Mouse (Mus musculus): ENCODE data around the gene Pla2g1b. TPM values are rescaled to one million over a fixed set of nuclear protein-coding genes. Genes with fewer than 3 reads are reported as not detected.

The Pla2g1b gene
- total and polyA plus RNA-seq, 2 experiments = 2.7 TPM; not detected in 1

DNA sequence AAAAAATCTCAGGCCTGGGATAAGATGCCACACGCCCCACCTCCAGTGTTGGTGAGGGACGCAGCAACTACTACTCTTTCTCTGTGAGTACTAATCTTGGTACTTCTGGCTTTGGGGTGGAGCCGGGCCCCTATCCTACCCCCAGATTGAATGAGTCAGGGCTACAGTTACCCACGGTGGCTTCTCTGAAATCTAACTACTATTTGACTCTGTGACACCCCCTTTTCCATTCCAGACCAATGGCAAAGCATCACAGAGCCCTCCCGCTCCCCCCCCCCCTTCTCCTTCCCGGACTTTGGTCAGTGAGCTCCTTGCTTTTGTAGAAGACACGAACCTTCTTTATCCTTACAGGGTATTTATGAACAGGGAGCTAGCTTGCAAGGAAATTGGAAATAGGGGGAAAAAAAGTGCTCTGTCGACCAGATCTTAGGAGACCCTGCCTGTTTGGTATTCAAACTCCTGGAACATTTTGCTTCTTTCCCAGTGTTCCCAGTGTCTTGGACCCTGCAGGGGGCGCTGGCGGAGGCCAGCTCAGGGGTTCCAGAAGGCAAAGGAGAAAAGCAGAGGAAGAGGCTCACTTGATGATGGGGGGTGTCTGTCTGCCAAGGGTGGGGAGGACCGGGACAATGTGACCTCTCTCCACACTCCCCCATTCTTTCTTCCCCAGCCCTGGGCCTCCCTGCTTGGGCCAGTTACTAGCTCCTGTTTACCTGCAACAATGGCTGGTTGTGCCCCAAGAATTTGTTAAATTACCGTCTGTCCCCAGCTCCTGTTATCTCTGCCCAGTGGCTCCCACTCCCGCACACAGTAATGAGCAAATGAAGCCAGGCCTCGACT is 34.8 kb upstream of the Pla2g1b start:
- 48% methylated on average over 14 of the region's 14 CpGs for WGBS
- H3K36me3 ChIP-seq (ENCODE audit: control insufficient read depth, insufficient read depth, low read length) = no peaks in the 10 kb centered on the region
- DNase-seq (ENCODE audit: extremely low read depth, low read depth, low spot score) = no peak
- no peak overlapping the region for H3K4me3 ChIP-seq (ENCODE audit: insufficient read depth, low read depth, low read length)
- TF ChIP-seq POLR2A (IDR thresholded peaks at IDR 0.05; ENCODE audit: extremely low read depth, insufficient read depth, low read length) (no peak), CTCF (IDR thresholded peaks at IDR 0.05; ENCODE audit: low read depth, low read length) (peak; percentile 23; the same call in 1 of the 2 replicates)
- H3K4me1 ChIP-seq (ENCODE audit: control insufficient read depth, insufficient read depth, low read length) = no peaks in the 10 kb centered on the region
- H3K27me3 ChIP-seq (ENCODE audit: control insufficient read depth, insufficient read depth, low read length) = peaks cover 18% of the 10 kb centered on the region
- no peak overlapping the region for H3K27ac ChIP-seq (replicated peaks; ENCODE audit: insufficient read depth, low read depth, low read length)
- H3K79me2 ChIP-seq (ENCODE audit: control insufficient read depth, insufficient read depth, low read length) = no peaks in the 10 kb centered on the region
- H3K9ac ChIP-seq (ENCODE audit: low read depth, low read length) = no peak overlapping the region

DNA sequence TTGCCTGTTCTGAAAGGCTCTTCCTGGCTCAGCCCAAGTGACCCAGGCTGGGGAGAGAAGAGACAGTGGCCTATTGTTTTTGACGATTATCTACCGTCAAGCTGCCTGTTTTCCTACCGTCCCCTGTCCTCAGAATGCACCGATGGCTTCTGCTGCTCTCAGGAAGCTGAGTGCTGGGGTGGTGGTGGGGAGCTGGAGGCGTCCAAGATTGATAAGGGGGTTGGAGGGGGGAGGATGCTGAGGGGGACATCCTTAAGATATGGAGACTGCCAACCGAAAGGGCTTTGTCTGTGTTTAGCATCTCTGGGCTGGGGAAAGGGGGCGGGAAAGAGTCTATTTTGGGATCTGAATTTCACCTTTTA is 34.2 kb upstream of the Pla2g1b start:
- WGBS = 68% methylated on average over 7 of the region's 7 CpGs
- no peak for DNase-seq (ENCODE audit: extremely low read depth, low read depth, low spot score)
- no peak overlapping the region for H3K27ac ChIP-seq (replicated peaks; ENCODE audit: insufficient read depth, low read depth, low read length)
- peaks cover 18% of the 10 kb centered on the region for H3K27me3 ChIP-seq (ENCODE audit: control insufficient read depth, insufficient read depth, low read length)
- H3K9ac ChIP-seq (ENCODE audit: low read depth, low read length) = no peak overlapping the region
- TF ChIP-seq POLR2A (IDR thresholded peaks at IDR 0.05; ENCODE audit: extremely low read depth, insufficient read depth, low read length) (no peak), CTCF (IDR thresholded peaks at IDR 0.05; ENCODE audit: low read depth, low read length) (no peak)
- no peaks in the 10 kb centered on the region for H3K79me2 ChIP-seq (ENCODE audit: control insufficient read depth, insufficient read depth, low read length)
- no peaks in the 10 kb centered on the region for H3K36me3 ChIP-seq (ENCODE audit: control insufficient read depth, insufficient read depth, low read length)
- no peak overlapping the region for H3K4me3 ChIP-seq (ENCODE audit: insufficient read depth, low read depth, low read length)
- no peaks in the 10 kb centered on the region for H3K4me1 ChIP-seq (ENCODE audit: control insufficient read depth, insufficient read depth, low read length)

DNA sequence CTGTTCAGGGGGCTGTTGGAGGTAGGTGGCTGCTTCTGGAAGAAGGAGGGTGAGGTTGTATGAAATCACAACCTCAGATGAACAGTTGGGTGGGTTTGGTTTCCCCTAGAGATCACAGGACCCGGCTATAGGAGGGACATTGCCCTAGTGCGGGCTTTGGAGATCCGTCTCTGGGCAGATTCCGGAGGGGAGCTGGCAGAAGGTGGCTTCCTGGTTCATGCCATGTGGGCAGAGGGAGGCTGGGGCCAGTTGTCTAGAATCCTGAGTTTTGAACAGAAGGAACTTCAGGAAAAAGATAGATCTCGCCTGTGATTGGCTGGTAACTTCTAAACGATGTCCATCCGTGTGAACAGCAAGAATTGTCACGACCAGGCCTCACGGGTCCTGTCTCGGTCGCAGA is 33.7 kb upstream of the Pla2g1b start:
- no peak for DNase-seq (ENCODE audit: extremely low read depth, low read depth, low spot score)
- H3K9ac ChIP-seq (ENCODE audit: low read depth, low read length) = no peak overlapping the region
- no peaks in the 10 kb centered on the region for H3K79me2 ChIP-seq (ENCODE audit: control insufficient read depth, insufficient read depth, low read length)
- no peaks in the 10 kb centered on the region for H3K36me3 ChIP-seq (ENCODE audit: control insufficient read depth, insufficient read depth, low read length)
- 85% methylated on average over 11 of the region's 11 CpGs for WGBS
- TF ChIP-seq POLR2A (IDR thresholded peaks at IDR 0.05; ENCODE audit: extremely low read depth, insufficient read depth, low read length) (no peak), CTCF (IDR thresholded peaks at IDR 0.05; ENCODE audit: low read depth, low read length) (no peak)
- H3K4me3 ChIP-seq (ENCODE audit: insufficient read depth, low read depth, low read length) = no peak overlapping the region
- no peak overlapping the region for H3K27ac ChIP-seq (replicated peaks; ENCODE audit: insufficient read depth, low read depth, low read length)
- no peaks in the 10 kb centered on the region for H3K4me1 ChIP-seq (ENCODE audit: control insufficient read depth, insufficient read depth, low read length)
- H3K27me3 ChIP-seq (ENCODE audit: control insufficient read depth, insufficient read depth, low read length) = peaks cover 18% of the 10 kb centered on the region

DNA sequence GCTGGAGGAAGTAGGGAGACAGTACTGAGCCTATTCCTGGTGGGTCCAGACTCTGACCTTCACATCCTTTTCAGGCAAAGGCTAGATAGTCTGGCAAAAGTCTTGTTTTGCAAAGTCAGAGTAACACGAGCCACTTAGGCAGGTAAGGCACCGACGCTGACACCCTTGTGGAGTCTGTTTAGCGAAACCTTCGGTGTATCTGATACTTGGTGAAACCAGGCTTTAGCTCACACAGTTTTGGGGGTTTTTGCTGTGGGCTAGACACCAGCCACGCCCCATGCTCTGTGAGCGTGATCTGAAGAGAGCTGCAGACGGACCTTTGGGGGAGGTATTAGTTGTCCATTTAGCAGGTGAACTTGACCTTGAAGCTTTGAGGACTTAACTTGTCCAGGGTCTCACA is 32.9 kb upstream of the Pla2g1b start:
- no peak for DNase-seq (ENCODE audit: extremely low read depth, low read depth, low spot score)
- 89% methylated on average over 8 of the region's 8 CpGs for WGBS

DNA sequence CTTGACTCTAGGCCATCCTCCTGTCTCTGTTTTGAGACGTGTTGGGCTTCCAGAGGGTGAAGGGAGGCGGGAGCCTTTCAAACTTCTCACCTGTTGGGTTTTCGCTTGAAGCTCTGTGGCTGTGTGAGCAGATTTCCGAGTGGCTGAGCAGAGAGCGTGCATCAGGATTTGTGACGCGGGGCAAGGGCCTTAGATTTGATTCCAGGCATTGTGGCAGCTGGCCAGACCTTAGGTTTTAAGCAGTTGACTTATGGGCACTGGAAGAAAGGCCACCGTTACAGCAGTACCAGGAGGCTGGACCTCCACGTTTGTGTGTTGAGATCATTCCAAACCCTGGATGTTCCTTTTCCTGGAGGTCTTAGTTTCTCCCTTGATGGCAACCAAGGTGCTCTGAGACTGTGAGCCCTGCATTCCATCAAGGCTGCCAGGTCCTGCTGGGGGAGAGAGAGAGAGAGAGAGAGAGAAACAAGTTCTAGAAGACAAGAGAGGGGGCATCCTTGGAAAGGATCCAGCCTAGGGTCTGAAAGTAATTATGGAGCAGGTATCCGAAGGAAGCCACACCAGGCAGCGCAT is 31.7 kb upstream of the Pla2g1b start:
- no peak overlapping the region for H3K27ac ChIP-seq (replicated peaks; ENCODE audit: insufficient read depth, low read depth, low read length)
- no peak overlapping the region for H3K9ac ChIP-seq (ENCODE audit: low read depth, low read length)
- H3K4me1 ChIP-seq (ENCODE audit: control insufficient read depth, insufficient read depth, low read length) = no peaks in the 10 kb centered on the region
- 90% methylated on average over 11 of the region's 11 CpGs for WGBS
- no peak for DNase-seq (ENCODE audit: extremely low read depth, low read depth, low spot score)
- H3K4me3 ChIP-seq (ENCODE audit: insufficient read depth, low read depth, low read length) = no peak overlapping the region
- no peak for TF ChIP-seq CTCF (IDR thresholded peaks at IDR 0.05; ENCODE audit: low read depth, low read length)
- no peak for TF ChIP-seq POLR2A (IDR thresholded peaks at IDR 0.05; ENCODE audit: extremely low read depth, insufficient read depth, low read length)
- H3K36me3 ChIP-seq (ENCODE audit: control insufficient read depth, insufficient read depth, low read length) = no peaks in the 10 kb centered on the region
- peaks cover 11% of the 10 kb centered on the region; the same call in 1 of the 2 replicates for H3K27me3 ChIP-seq (ENCODE audit: control insufficient read depth, insufficient read depth, low read length)
- no peaks in the 10 kb centered on the region for H3K79me2 ChIP-seq (ENCODE audit: control insufficient read depth, insufficient read depth, low read length)

More for the DNA sequence above, 32.9 kb upstream of the Pla2g1b start:
- no peak overlapping the region for H3K9ac ChIP-seq (ENCODE audit: low read depth, low read length)
- H3K4me1 ChIP-seq (ENCODE audit: control insufficient read depth, insufficient read depth, low read length) = no peaks in the 10 kb centered on the region
- TF ChIP-seq POLR2A (IDR thresholded peaks at IDR 0.05; ENCODE audit: extremely low read depth, insufficient read depth, low read length) (no peak), CTCF (IDR thresholded peaks at IDR 0.05; ENCODE audit: low read depth, low read length) (no peak)
- H3K79me2 ChIP-seq (ENCODE audit: control insufficient read depth, insufficient read depth, low read length) = no peaks in the 10 kb centered on the region
- H3K27ac ChIP-seq (replicated peaks; ENCODE audit: insufficient read depth, low read depth, low read length) = no peak overlapping the region
- no peaks in the 10 kb centered on the region for H3K36me3 ChIP-seq (ENCODE audit: control insufficient read depth, insufficient read depth, low read length)
- H3K4me3 ChIP-seq (ENCODE audit: insufficient read depth, low read depth, low read length) = no peak overlapping the region
- peaks cover 18% of the 10 kb centered on the region for H3K27me3 ChIP-seq (ENCODE audit: control insufficient read depth, insufficient read depth, low read length)

Data from liver, adult 2 months (tissue).